Mouse (Mus musculus) kidney, postnatal 4 days (tissue): Measurements from ENCODE around the gene Olfr1026.

ENCODE experiments used
- DNase-seq, 2 experiments: peaks; one replicate each; pipeline ENCODE4 v3.0.0; 2021; ENCODE audit warnings: mixed read lengths in 2 of 2

The Olfr1026 gene

DNA sequence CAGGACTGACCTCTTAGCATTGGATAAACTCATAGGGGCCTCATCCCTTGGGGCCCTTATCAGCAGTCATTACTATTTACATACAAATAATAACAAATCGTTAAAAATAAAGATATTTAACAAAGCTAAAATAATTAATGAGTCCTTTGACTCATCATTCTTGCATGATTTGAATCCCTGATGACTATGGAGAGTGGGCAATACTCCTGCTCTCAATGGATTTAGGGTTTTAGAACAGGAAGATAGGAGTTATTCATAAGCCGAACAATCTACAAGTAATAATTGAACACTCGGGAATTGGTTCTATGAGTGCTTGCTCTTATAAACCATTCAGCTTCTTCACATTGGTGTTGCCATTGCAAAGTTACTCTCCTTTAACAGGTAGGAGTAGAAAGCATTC lies at the start of gene Olfr1026:
Gene Olfr1026 (plus strand): TSS at position 301 of the 400 bp plus-strand sequence.
- no peak for DNase-seq

DNA sequence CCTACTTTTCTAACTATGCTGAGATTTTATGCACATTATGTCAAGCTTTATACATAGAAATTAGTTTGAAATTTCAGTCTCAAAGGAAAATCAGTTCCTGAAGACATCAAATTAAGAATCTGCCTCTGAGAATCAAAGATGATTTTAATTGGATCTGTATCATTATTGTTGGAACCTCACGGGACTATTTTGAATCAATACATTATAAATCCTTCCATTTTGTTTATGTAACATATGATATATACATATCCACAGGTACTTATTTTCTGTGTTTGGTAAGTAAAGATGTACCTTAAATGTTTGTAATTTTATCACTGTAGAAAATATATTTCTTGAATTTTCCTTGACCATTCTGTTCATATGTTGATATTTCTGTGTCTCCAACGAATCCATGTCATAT lies 36.0 kb upstream of the Olfr1026 start, which contains the start of gene Olfr1023:
Gene Olfr1023 (plus strand): TSS at position 301 of the 400 bp plus-strand sequence.
- DNase-seq, result no peak

DNA sequence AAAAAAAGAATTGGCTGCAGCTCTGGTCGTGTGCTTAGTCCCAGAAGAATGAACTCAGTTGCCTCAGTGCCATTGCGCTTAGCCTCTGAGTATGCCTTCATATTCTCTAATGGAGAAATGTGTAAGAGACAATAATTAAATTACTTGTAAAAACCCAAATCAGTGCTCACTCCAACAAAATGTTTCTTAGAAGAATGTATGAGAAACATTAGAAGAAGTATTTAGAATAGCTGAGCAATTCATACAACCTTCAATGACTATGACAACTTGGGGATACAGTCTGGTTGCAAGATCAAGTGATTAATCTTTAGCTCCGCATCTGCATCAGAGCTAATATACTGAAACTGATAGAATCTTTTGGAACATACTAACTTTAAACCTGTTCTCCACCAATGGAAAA lies 16.4 kb upstream of the Olfr1026 start, which contains the start of gene Olfr1024:
Gene Olfr1024 (minus strand): TSS at position 101 of the 400 bp plus-strand sequence.
- DNase-seq, result no peak

DNA sequence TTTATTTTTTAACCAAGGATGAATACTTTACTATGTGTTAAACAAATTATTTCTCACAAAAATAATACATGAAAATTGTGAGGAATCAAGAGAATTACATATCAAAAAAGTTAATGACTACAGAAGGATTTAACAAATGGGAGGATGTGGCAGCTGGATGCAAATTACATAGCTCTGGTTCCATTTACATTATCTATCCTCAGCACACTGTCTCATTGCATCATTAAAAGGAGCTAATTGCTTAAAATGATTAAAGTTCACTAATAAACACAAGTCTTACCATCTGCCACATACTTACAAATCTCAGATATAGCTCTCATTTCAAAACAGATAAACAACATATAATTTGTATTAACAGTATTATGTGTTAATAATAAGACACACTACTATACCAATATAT lies 8.2 kb upstream of the Olfr1026 start:
- no peak for DNase-seq

DNA sequence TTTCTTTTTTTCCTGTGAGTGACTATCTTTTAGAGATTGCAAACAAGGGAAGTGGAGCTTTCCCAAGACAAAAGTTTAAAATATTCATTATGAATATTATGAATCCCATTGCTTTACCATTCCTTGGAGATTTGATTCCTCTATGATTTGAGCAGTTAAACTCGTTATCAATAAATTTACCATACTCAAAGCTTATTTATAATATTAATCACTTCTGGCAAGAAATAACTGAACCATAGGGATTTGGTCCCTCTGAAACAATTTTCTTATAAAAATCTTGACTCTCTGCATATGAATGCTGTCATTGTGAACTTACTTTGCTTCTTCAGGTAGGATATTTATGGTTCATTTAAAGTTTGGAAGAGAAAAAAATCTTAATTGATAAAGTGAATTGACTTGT lies 6.5 kb upstream of the Olfr1026 start, which contains the start of gene Olfr1025-ps1:
Gene Olfr1025-ps1 (plus strand): TSS at position 301 of the 400 bp plus-strand sequence.
- no peak for DNase-seq

DNA sequence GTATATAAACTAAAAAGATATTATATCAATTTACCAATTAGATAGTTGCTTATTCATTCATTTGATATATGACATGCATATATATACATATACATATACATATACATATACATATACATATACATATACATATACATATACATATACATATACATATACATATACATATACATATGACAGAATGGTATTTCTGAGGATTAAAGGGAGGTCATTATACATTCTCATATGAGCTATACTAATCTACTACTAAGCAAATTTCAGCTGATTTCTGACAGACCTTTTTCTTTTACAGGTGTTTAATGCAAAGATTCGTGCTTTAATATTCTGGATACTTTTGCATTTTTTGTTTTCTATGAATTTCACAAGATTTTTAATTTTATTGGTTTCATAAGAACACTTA lies 28.8 kb downstream of the Olfr1026 start, which contains the start of gene Olfr1028:
Gene Olfr1028 (plus strand): TSS at position 301 of the 400 bp plus-strand sequence.
- DNase-seq, result no peak

DNA sequence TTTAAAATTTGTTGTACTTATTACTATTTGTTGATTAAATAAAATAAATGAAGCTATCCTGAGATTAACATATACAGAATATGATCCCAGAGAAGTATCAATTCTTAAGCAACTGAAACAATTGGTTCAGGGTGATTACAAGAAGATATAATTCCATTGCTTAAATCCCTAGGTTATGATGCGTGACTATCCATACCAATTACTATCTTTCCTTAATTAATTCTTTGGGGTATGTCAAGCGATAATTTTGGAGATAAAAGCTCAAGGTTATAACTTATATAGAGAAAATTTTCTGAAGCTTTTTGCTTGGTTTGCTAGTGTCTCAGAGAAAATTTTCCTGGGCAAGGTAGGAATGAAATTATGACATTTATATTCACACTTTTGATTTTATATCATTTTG lies 52.2 kb downstream of the Olfr1026 start, which contains the start of gene Olfr1029:
Gene Olfr1029 (plus strand): TSS at position 301 of the 400 bp plus-strand sequence.
- DNase-seq, result no peak
